In the genomic region with DNA sequence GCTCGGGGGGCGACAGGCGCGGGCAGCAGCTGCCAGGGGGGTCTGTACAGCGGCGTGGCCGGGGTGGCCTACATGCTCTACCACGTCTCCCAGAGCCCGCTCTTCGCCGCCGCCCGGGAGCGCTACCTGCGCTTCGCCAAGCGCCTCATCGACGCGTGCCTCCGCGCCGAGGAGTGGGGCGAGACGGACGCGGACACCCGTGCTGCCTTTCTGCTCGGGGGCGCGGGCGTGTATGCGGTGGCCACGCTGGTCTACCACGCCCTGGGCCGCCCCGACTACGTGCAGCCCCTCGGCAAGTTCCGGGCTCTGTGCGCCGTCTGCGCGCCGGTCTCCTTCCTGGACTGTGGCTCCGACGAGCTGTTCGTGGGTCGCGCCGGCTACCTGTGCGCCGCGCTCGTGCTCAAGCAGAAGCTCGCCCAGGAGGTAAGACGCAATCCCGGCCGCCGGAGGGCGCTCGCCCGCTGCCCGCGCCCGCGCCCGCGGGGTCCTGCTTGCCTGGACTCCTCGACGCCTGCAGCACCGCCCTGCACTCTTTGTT, we compare ENCODE assay signal across 10 mouse cellular contexts. TPM values are rescaled to one million over a fixed set of nuclear protein-coding genes. Genes with fewer than 3 reads are reported as not detected.
DNase-seq lines count a peak whose midpoint lies in the region; ATAC-seq and TF ChIP-seq lines count a peak whose summit lies in the region.
"Had no signal": no experiment of that assay in that cellular context is flagged by ENCODE, and none has a peak within 500 bp of the region (broad histone marks: within the 10 kb centered on the region; RNA-seq: fewer than 3 reads in every experiment).

No protein-coding gene starts in this region.

- no peaks in the 10 kb centered on the region for H3K27me3 ChIP-seq in forebrain, postnatal 0 days (ENCODE audit: insufficient read depth, low read length)
- no peaks in the 10 kb centered on the region; the same call in 1 of the 2 replicates for H3K27me3 ChIP-seq in intestine, embryonic 14.5 days (replicated peaks; ENCODE audit: control insufficient read depth, insufficient read depth, low read length)
- peaks cover 13% of the 10 kb centered on the region for H3K27me3 ChIP-seq in liver, embryonic 14.5 days (ENCODE audit: control insufficient read depth, insufficient read depth, low read length)
- peaks cover 13% of the 10 kb centered on the region for H3K27me3 ChIP-seq in neural tube, embryonic 13.5 days

- H3K9ac ChIP-seq in forebrain, postnatal 0 days, result peak overlapping the region; percentile 62
- H3K9ac ChIP-seq in intestine, embryonic 14.5 days (ENCODE audit: low read length), result peak overlapping the region; percentile 30; the same call in 1 of the 2 replicates
- H3K9ac ChIP-seq in liver, embryonic 14.5 days (replicated peaks), result no peak overlapping the region
- H3K9ac ChIP-seq in neural tube, embryonic 13.5 days, result peak overlapping the region; percentile 56

- no peaks in the 10 kb centered on the region for H3K9me3 ChIP-seq in forebrain, postnatal 0 days (ENCODE audit: low read length)
- H3K9me3 ChIP-seq in intestine, embryonic 14.5 days (ENCODE audit: control insufficient read depth, low read length), result no peaks in the 10 kb centered on the region
- H3K9me3 ChIP-seq in liver, embryonic 14.5 days (ENCODE audit: control insufficient read depth, low read length), result no peaks in the 10 kb centered on the region
- no peaks in the 10 kb centered on the region for H3K9me3 ChIP-seq in neural tube, embryonic 13.5 days

- no peak for TF ChIP-seq EP300 in liver, embryonic 14.5 days (IDR thresholded peaks at IDR 0.05; ENCODE audit: low read depth)

- no peak overlapping the region for H3K27ac ChIP-seq in left cerebral cortex, adult 2 months
- peak overlapping the region; percentile 40 for H3K27ac ChIP-seq in forebrain, postnatal 0 days (ENCODE audit: low read depth, low read length)
- no peak overlapping the region for H3K27ac ChIP-seq in intestine, embryonic 14.5 days (ENCODE audit: low read depth)
- H3K27ac ChIP-seq in liver, embryonic 14.5 days, result no peak overlapping the region
- no peak overlapping the region for H3K27ac ChIP-seq in neural tube, embryonic 13.5 days (replicated peaks)
- H3K27ac ChIP-seq: macrophage had no signal

- DNase-seq in left cerebral cortex, adult 2 months (ENCODE audit: extremely low spot score in 1 of 2, low spot score in 2 of 2), result peak; percentile 17 to 20
- no peak for DNase-seq in left cerebral cortex, adult 11 months (ENCODE audit: low spot score)
- DNase-seq in cerebellum, adult 18-20 months, result peak; percentile 69 to 83
- peak; percentile 59 for DNase-seq in forebrain, postnatal 0 days
- DNase-seq in intestine, embryonic 14.5 days (ENCODE audit: low spot score), result peak; percentile 57
- no peak for DNase-seq in liver, embryonic 14.5 days (ENCODE audit: low read depth in 3 of 3, low spot score in 3 of 3)
- DNase-seq in urinary bladder, postnatal 14 days (ENCODE audit: low spot score), result peak; percentile 61

- H3K4me2 ChIP-seq in forebrain, postnatal 0 days (ENCODE audit: low read depth), result peak overlapping the region; percentile 58
- H3K4me2 ChIP-seq in intestine, embryonic 14.5 days (ENCODE audit: low read length), result peak overlapping the region; percentile 61
- H3K4me2 ChIP-seq in liver, embryonic 14.5 days (ENCODE audit: low read depth), result peak overlapping the region; percentile 54
- H3K4me2 ChIP-seq in neural tube, embryonic 13.5 days, result peak overlapping the region; percentile 62

- 30% methylated on average over 59 of the region's 72 CpGs for whole genome bisulfite sequencing in forebrain, postnatal 0 days
- 6% methylated on average over 28 of the region's 72 CpGs for WGBS in intestine, embryonic 14.5 days
- 10% methylated on average over 49 of the region's 72 CpGs for WGBS in liver, embryonic 14.5 days (ENCODE audit: insufficient replicate concordance)
- WGBS in neural tube, embryonic 13.5 days, result 17% methylated on average over 48 of the region's 72 CpGs

- intact Hi-C loops in left cerebral cortex, adult 2 months (cut with DNase I), result no loop called here

- peak overlapping the region; percentile 45 for H3K4me3 ChIP-seq in left cerebral cortex, adult 2 months
- peak overlapping the region; percentile 47 for H3K4me3 ChIP-seq in forebrain, postnatal 0 days (ENCODE audit: low read depth, low read length)
- peak overlapping the region; percentile 41 for H3K4me3 ChIP-seq in intestine, embryonic 14.5 days (ENCODE audit: low read depth, low read length)
- peak overlapping the region; percentile 24 to 36 for H3K4me3 ChIP-seq in liver, embryonic 14.5 days (ENCODE audit: insufficient read depth in 1 of 2, low read depth in 2 of 2, low read length in 2 of 2)
- H3K4me3 ChIP-seq in neural tube, embryonic 13.5 days, result peak overlapping the region; percentile 47

- TF ChIP-seq CTCF in left cerebral cortex, adult 2 months (IDR thresholded peaks at IDR 0.05), result peak; percentile 33
- TF ChIP-seq CTCF in forebrain, postnatal 0 days (IDR thresholded peaks at IDR 0.05; ENCODE audit: low read depth), result peak; percentile 53; the same call in 1 of the 2 replicates
- TF ChIP-seq CTCF in liver, embryonic 14.5 days (IDR thresholded peaks at IDR 0.05; ENCODE audit: low read depth), result no peak

- no peaks in the 10 kb centered on the region for H3K4me1 ChIP-seq in forebrain, postnatal 0 days (ENCODE audit: insufficient read depth)
- no peaks in the 10 kb centered on the region for H3K4me1 ChIP-seq in intestine, embryonic 14.5 days (replicated peaks; ENCODE audit: control insufficient read depth, insufficient read depth, low read length)
- H3K4me1 ChIP-seq in liver, embryonic 14.5 days (replicated peaks; ENCODE audit: control insufficient read depth in 2 of 2, insufficient read depth in 2 of 2, low read length in 1 of 2), result no peaks in the 10 kb centered on the region
- H3K4me1 ChIP-seq in neural tube, embryonic 13.5 days (replicated peaks), result peaks cover 4% of the 10 kb centered on the region

- H3K36me3 ChIP-seq in forebrain, postnatal 0 days (ENCODE audit: insufficient read depth), result no peaks in the 10 kb centered on the region
- no peaks in the 10 kb centered on the region for H3K36me3 ChIP-seq in intestine, embryonic 14.5 days (ENCODE audit: control insufficient read depth, insufficient read depth, low read length)
- no peaks in the 10 kb centered on the region for H3K36me3 ChIP-seq in liver, embryonic 14.5 days (replicated peaks; ENCODE audit: control insufficient read depth, insufficient read depth, low read depth)
- H3K36me3 ChIP-seq in neural tube, embryonic 13.5 days, result no peaks in the 10 kb centered on the region

- peak; percentile 76 for ATAC-seq in forebrain, postnatal 0 days
- peak; percentile 68; the same call in 1 of the 2 replicates for ATAC-seq in intestine, embryonic 14.5 days (replicated peaks; ENCODE audit: low FRiP score, low TSS enrichment, low read depth)
- peak; percentile 37; the same call in 1 of the 2 replicates for ATAC-seq in liver, embryonic 14.5 days (ENCODE audit: insufficient read depth)
- peak; percentile 77 for ATAC-seq in neural tube, embryonic 13.5 days (ENCODE audit: low read depth)

RNA-seq across cellular contexts. Expression of a gene that starts 0.7 kb away (rescaled TPM):
- total RNA-seq in left cerebral cortex, adult 2 months (2021), result 1 to 10 TPM; 6.8 to 7.8 TPM
- total RNA-seq in forebrain, postnatal 0 days (2014; rRNA removed), result 10.9 and 14.9 TPM in 2 replicates
- polyA plus RNA-seq in forebrain, postnatal 0 days (2015; fragmentation: Nextera tagmentation; extraction: Ambion mirVana), result 3.6 and 5.6 TPM in 2 replicates
- polyA plus RNA-seq in intestine, embryonic 14.5 days (2014; fragmentation: Nextera tagmentation; extraction: Ambion mirVana), result 0.70 and 0.87 TPM in 2 replicates
- 0.02 and 0.08 TPM in 2 replicates for polyA plus RNA-seq in liver, embryonic 14.5 days (2012; rRNA removed)
- 0.13 and 0.20 TPM in 2 replicates for polyA plus RNA-seq in liver, embryonic 14.5 days (2014; fragmentation: Nextera tagmentation; extraction: Ambion mirVana)
- polyA plus RNA-seq in neural tube, embryonic 13.5 days (2015; fragmentation: Nextera tagmentation; extraction: Ambion mirVana), result 1.7 and 1.8 TPM in 2 replicates
- total RNA-seq: MEL had no signal
- polyA plus RNA-seq: macrophage had no signal

RNA-seq across cellular contexts. Expression of a gene that starts 56.2 kb away (rescaled TPM):
- not detected for total RNA-seq in left cerebral cortex, adult 2 months (2021)
- total RNA-seq in forebrain, postnatal 0 days (2014; rRNA removed), result not detected in 2 replicates
- polyA plus RNA-seq in forebrain, postnatal 0 days (2015; fragmentation: Nextera tagmentation; extraction: Ambion mirVana), result not detected in 2 replicates
- polyA plus RNA-seq in intestine, embryonic 14.5 days (2014; fragmentation: Nextera tagmentation; extraction: Ambion mirVana), result not detected in 2 replicates
- 0.41 and 1.5 TPM in 2 replicates for polyA plus RNA-seq in liver, embryonic 14.5 days (2012; rRNA removed)
- polyA plus RNA-seq in liver, embryonic 14.5 days (2014; fragmentation: Nextera tagmentation; extraction: Ambion mirVana), result 4.4 and 5.3 TPM in 2 replicates
- not detected in 2 replicates for polyA plus RNA-seq in neural tube, embryonic 13.5 days (2015; fragmentation: Nextera tagmentation; extraction: Ambion mirVana)
- total RNA-seq: MEL had no signal
- polyA plus RNA-seq: macrophage had no signal

Comparison
In these comparisons a context has a peak if more than half of its experiments do, and no peak if none do; other contexts are left out.
1. DNase-seq: peak in left cerebral cortex, adult 2 months (2 of 2), cerebellum, adult 18-20 months (2 of 2), forebrain, postnatal 0 days (single experiment), intestine, embryonic 14.5 days (single experiment) and urinary bladder, postnatal 14 days (single experiment); none in left cerebral cortex, adult 11 months (single experiment) and liver, embryonic 14.5 days (0 of 3).
2. Peak in every context shown above with its lines, with median percentiles within 50 percentile points of each other: H3K4me3 ChIP-seq, ATAC-seq and H3K4me2 ChIP-seq.